Mouse (Mus musculus): ENCODE results near the gene Phyhd1. TPM values are rescaled to one million over a fixed set of nuclear protein-coding genes. Genes with fewer than 3 reads are reported as not detected.

Gene Phyhd1
- polyA plus RNA-seq, 1 experiment from 2014 or later = 8.9 TPM

DNA sequence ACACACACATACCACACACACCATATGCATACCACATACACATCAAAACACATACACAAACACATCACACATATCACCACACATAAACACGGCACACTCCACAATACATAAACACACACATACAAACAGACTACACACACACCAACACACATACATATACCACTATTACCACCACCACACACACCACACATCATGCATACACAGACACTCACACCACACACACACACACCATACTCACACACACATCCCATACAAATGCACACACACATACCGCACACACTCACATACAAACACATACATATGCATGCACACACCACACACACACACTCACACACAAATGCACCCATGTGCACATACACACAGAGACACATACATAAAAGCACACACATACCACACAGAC lies 1.5 kb downstream of the Phyhd1 start:
- 98% methylated on average over 2 of the region's 2 CpGs for WGBS (ENCODE audit: insufficient replicate concordance)
- Histone ChIP-seq H3K27me3 (no peaks in the 10 kb centered on the region), H3K4me1 (replicated peaks) (peaks cover 48% of the 10 kb centered on the region), H3K9ac (no peak overlapping the region), H3K36me3 (peaks cover 22% of the 10 kb centered on the region), H3K4me3 (replicated peaks) (0 out of 2 replicates have a peak overlapping the region, but pooled peaks have one; percentile 23), H3K9me3 (replicated peaks) (no peaks in the 10 kb centered on the region), H3K27ac (peak overlapping the region; percentile 78; the same call in 1 of the 2 replicates), H3K4me2 (peak overlapping the region; percentile 32; the same call in 1 of the 2 replicates)
- no peak for ATAC-seq (ENCODE audit: low read depth)
- no peak for DNase-seq

DNA sequence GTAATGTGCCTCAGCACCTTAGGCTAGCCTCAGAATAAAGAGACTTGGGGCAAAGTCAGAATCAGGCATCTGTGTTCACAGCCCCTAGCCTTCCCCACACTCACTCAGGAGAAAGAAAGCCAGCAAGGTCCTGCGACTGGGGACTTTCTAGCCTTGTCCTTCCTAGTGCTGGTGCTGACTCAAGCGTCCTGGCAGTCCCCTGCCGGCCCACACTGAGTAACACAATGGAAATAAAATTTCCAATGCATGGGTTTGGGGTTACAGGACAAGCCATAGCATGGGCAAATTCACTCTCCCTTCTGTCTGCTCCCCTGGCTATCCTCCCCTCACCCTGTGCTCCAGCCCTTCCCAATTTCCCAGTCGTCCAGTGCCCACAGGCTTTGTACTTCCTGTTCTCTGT lies 2.4 kb downstream of the Phyhd1 start:
- 51% methylated on average over 4 of the region's 4 CpGs for WGBS (ENCODE audit: insufficient replicate concordance)
- no peak overlapping the region for H3K4me2 ChIP-seq
- no peaks in the 10 kb centered on the region for H3K27me3 ChIP-seq
- H3K36me3 ChIP-seq = peaks cover 14% of the 10 kb centered on the region
- H3K9ac ChIP-seq = 0 out of 2 replicates have a peak overlapping the region, but pooled peaks have one; percentile 1
- H3K27ac ChIP-seq = no peak overlapping the region
- ATAC-seq (ENCODE audit: low read depth) (no peak), DNase-seq (no peak)
- H3K4me1 ChIP-seq (replicated peaks) = peaks cover 45% of the 10 kb centered on the region
- no peaks in the 10 kb centered on the region for H3K9me3 ChIP-seq (replicated peaks)
- no peak overlapping the region for H3K4me3 ChIP-seq (replicated peaks)

DNA sequence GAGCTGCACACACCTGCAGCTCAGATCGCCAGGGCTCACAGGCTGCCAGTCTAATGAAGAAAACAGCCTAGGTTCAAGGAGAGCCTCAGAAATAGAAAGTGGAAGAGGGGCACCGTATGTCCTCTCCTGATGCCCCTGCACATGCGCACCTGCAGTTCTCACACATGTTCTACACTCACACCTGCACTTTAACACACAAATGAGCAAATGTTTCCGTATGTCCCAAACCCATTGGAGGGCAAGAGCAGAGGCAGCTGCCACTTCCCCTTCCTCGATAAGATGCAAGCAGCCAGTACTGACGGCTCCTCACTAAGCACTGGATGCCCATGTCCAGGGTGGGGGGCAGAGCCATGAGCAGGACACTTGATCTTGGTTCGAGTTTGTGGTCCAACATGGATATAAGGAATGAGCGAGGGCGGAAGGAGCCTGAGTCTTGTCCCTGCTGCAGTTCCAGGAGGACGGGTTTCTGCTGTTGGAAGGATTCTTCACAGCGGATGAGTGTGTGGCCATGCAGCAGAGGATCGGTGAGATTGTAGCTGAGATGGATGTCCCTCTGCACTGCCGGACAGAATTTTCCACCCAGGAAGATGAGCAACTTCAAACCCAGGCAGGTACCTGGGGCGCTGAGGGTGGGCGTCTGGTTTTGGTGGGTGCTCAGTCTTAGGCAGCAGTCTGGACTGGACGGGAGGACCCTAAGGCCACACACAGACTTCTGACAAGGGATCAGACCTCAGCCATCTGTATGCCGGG lies 3.4 kb downstream of the Phyhd1 start:
- Histone ChIP-seq H3K27me3 (no peaks in the 10 kb centered on the region), H3K27ac (peak overlapping the region; percentile 13; the same call in 1 of the 2 replicates), H3K9me3 (replicated peaks) (no peaks in the 10 kb centered on the region), H3K4me2 (no peak overlapping the region), H3K36me3 (peaks cover 4% of the 10 kb centered on the region), H3K4me3 (replicated peaks) (no peak overlapping the region), H3K4me1 (replicated peaks) (peaks cover 45% of the 10 kb centered on the region), H3K9ac (no peak overlapping the region)
- 63% methylated on average over 17 of the region's 17 CpGs for WGBS (ENCODE audit: insufficient replicate concordance)
- DNase-seq (no peak), ATAC-seq (ENCODE audit: low read depth) (no peak)

DNA sequence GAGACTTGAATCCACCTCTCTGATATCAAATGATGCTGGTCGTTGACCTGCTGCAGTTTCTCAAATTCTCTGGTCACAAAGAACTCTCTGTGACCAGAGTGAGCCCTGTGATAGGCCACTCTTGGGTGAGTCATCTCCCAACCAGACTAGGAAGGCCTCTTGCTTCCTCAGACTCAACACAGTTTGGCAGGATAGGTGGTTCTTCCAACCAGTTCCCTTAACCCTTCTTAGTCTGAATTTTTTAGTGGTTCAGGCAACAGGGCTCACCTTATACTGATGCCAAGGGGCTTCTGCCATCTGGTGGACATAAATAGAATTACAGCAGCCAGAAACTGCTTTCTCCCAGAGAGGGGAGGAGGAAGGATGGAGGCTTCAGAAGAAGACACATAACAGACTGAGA lies 4.1 kb downstream of the Phyhd1 start:
- Histone ChIP-seq H3K4me3 (replicated peaks) (no peak overlapping the region), H3K27ac (no peak overlapping the region), H3K27me3 (no peaks in the 10 kb centered on the region), H3K9ac (no peak overlapping the region), H3K4me2 (no peak overlapping the region), H3K9me3 (replicated peaks) (no peaks in the 10 kb centered on the region), H3K36me3 (no peaks in the 10 kb centered on the region), H3K4me1 (replicated peaks) (peaks cover 42% of the 10 kb centered on the region)
- DNase-seq (peak; percentile 44), ATAC-seq (ENCODE audit: low read depth) (peak; percentile 29)
- 14% methylated on average over 1 of the region's 1 CpGs for WGBS (ENCODE audit: insufficient replicate concordance)

DNA sequence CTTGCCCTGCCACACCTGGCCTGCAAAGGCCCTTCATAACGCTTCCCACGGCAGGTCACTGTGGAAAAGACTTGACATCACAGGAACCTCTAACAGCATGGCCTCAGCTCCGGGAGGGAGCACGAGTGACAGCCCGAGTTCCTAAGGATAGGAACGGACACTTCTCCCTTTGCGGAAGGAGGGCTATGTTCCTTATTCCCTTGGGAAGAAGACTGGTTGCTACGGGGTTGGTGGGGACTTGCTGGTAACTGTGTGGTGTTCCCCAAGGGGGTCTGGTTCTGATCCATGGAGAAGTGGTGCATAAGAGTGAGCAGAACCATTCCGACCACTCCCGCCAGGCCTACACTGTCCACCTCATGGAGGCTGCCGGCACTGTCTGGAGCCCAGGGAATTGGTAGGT lies 14.7 kb downstream of the Phyhd1 start, which contains the start of gene Gm28038:
TSS of gene Gm28038 (plus strand) at position 301 of the 400 bp plus-strand sequence.
- no peak within 1 kb of the TSS for H3K4me3 ChIP-seq (replicated peaks)
- no peaks in the 10 kb centered on the region for H3K27me3 ChIP-seq
- DNase-seq = no peak
- ATAC-seq (ENCODE audit: low read depth) = no peak
- 84% methylated on average over 11 of the region's 11 CpGs for WGBS (ENCODE audit: insufficient replicate concordance)
- H3K4me2 ChIP-seq = no peak within 1 kb of the TSS
- H3K9me3 ChIP-seq (replicated peaks) = no peaks in the 10 kb centered on the region
- no peak within 1 kb of the TSS for H3K27ac ChIP-seq
- H3K36me3 ChIP-seq = 0 out of 2 replicates have a peak, but pooled peaks cover 7% of the 10 kb centered on the region
- H3K4me1 ChIP-seq (replicated peaks) = peaks cover 19% of the 10 kb centered on the region
- no peak within 1 kb of the TSS for H3K9ac ChIP-seq

DNA sequence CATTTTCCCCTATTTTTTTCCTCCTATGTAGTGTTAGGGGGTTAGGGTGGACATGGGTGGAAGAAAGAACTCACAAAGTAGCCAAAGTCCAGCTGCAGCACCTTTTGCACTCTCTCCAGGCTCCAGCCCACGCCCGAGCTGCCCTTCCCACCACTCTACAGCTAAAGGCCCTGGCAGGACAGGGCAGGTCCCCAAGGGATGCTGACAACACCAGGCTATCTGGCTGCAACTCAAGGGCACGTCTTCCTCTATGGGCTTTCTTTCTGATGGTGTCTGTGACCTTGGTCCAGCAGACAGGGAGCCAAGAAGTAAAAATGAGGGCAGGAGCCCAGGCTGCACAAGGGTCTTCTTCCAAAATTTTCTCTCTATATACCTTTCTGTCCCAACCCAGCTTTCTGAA lies 15.6 kb downstream of the Phyhd1 start:
- Histone ChIP-seq H3K4me2 (no peak overlapping the region), H3K9me3 (replicated peaks) (no peaks in the 10 kb centered on the region), H3K4me3 (replicated peaks) (no peak overlapping the region), H3K27ac (no peak overlapping the region), H3K27me3 (no peaks in the 10 kb centered on the region), H3K9ac (no peak overlapping the region), H3K4me1 (replicated peaks) (peaks cover 19% of the 10 kb centered on the region), H3K36me3 (0 out of 2 replicates have a peak, but pooled peaks cover 7% of the 10 kb centered on the region)
- ATAC-seq (ENCODE audit: low read depth) (no peak), DNase-seq (no peak)
- 54% methylated on average over 3 of the region's 3 CpGs for WGBS (ENCODE audit: insufficient replicate concordance)

DNA sequence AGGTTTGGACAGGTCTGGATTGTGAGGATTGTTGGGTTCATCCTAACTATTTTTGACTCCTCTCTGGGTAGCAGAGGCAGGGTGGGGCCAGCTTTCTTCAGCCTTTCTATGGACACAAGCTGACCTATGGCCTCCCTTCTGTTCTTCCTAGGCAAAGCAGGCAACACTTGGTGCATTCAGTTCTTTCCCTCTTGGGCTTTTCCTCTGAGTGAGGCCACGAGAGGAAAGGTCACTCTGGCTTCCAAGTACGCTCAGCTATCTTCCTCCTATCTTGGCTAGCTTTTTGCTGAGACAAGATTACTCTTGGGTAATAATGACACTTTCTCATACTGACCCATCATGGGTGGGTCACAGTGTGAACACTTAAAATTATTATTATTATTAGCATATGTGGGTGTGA lies 17.2 kb downstream of the Phyhd1 start:
- Histone ChIP-seq H3K4me2 (no peak overlapping the region), H3K4me1 (replicated peaks) (peaks cover 32% of the 10 kb centered on the region), H3K36me3 (0 out of 2 replicates have a peak, but pooled peaks cover 3% of the 10 kb centered on the region), H3K27ac (no peak overlapping the region), H3K9ac (no peak overlapping the region), H3K9me3 (replicated peaks) (no peaks in the 10 kb centered on the region), H3K4me3 (replicated peaks) (no peak overlapping the region), H3K27me3 (no peaks in the 10 kb centered on the region)
- ATAC-seq (ENCODE audit: low read depth) (no peak), DNase-seq (no peak)
- WGBS (ENCODE audit: insufficient replicate concordance) = 79% methylated on average over 2 of the region's 2 CpGs

DNA sequence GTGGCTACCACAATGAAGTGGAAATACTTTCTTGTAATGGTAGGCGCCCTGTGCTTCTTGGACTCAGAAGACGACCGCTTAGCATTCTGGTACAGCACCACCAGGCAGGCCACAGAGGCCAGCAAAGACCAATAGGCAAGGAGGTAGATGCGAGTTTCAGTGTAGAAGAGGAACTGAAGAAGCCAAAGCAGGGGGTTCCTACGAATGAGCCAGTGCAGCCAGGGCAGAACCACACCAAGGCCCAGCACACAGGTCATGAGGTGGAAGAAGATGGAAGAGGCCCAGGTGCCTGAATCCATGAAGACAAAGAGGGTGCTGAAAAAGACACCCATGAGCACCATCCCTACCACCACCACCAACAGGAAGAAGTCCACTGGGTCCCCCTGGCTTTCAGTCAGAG lies 19.0 kb downstream of the Phyhd1 start:
- Histone ChIP-seq H3K27ac (no peak overlapping the region), H3K9ac (peak overlapping the region; percentile 89; the same call in 1 of the 2 replicates), H3K9me3 (replicated peaks) (no peaks in the 10 kb centered on the region), H3K4me3 (replicated peaks) (peak overlapping the region; percentile 90), H3K4me2 (peak overlapping the region; percentile 96), H3K36me3 (0 out of 2 replicates have a peak, but pooled peaks cover 3% of the 10 kb centered on the region), H3K4me1 (replicated peaks) (peaks cover 38% of the 10 kb centered on the region), H3K27me3 (no peaks in the 10 kb centered on the region)
- no peak for ATAC-seq (ENCODE audit: low read depth)
- 67% methylated on average over 5 of the region's 5 CpGs for WGBS (ENCODE audit: insufficient replicate concordance)
- no peak for DNase-seq

DNA sequence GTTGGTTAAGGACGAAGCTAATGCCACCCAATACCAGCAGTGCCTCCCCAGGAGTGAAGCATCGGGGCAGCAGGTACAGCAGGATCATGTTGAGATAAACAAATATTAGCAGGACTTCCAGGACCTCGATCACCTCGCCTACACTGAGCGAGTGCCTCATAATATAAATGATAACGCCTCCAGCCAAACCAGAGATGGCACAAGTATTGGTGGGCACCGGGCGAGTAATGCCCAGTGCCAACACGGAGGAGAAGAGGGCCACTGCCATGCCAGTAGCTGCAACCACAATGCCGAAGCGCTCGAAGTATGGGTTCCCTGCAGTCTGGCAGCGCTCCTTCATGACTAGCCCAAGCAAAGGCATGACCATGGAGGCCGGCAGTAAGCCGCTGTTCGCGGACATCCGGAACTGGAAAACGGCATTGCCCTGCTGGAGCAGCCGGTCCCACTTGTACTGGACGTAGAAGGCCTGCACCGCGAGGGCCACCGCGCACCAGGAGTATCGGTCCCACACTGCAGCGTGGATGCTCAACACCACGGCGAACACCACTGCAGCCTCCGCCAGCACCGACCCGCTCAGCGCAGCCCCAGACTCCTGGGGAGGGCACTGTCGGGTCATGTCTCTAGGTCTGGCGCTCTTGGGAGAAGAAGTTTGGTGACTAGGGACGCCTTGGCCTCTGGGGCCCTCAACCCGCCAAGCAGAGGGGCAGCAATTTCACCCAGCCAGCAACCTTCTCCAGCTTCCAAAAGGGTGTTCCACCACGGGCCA lies 19.6 kb downstream of the Phyhd1 start:
- H3K4me1 ChIP-seq (replicated peaks) = peaks cover 40% of the 10 kb centered on the region
- peak overlapping the region; percentile 96 for H3K4me2 ChIP-seq
- H3K4me3 ChIP-seq (replicated peaks) = peak overlapping the region; percentile 90
- no peak for DNase-seq
- ATAC-seq (ENCODE audit: low read depth) = peak; percentile 62
- no peaks in the 10 kb centered on the region for H3K9me3 ChIP-seq (replicated peaks)
- peaks cover 9% of the 10 kb centered on the region; the same call in 1 of the 2 replicates for H3K36me3 ChIP-seq
- 9% methylated on average over 38 of the region's 38 CpGs for WGBS (ENCODE audit: insufficient replicate concordance)
- H3K27me3 ChIP-seq = no peaks in the 10 kb centered on the region
- H3K27ac ChIP-seq = peak overlapping the region; percentile 47; the same call in 1 of the 2 replicates
- H3K9ac ChIP-seq = peak overlapping the region; percentile 89

DNA sequence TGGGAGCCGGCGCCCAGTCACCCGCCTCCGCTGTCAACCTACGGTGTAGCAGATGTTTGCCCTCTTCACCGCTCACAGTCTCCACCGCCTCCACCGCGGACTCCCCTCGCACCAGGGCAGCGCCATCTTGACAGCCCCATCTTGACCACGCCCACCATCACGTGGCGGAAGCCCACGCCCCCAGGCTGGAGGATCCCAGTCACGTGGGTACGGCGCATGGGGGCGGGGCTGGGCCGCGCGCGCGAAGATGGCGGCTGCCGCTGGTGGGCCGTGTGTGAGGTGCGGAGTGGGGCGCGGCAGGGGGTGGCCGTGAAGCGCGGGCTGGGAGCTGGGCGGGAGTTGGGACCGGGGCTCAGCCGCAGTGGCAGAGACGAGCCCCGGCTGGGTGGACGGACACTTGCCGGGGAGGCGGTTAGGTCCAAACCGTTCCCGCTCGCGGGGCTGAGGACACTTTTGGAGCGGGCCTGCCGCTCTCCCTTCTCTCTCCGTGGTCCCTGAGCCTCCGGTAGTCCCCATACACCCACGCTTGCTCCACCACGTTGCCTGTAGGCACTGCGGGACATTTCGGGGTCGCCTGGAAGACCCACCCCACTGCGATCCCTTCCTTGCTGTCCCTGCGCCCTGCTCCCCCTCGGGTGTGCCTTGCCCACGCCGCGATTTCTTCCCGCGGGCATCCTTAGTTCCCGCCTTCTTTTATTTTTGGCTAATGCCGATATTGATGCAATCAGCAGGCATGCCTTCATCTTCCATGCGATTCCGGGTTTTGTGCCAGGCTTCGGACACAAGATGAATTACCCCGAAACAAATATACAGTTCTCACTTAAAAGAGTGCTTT lies 20.4 kb downstream of the Phyhd1 start, which contains the start of the genes Dolk and Nup188:
TSS of gene Dolk (minus strand) at position 143 of the 835 bp plus-strand sequence.
TSS of gene Nup188 (plus strand) at position 206 of the 835 bp plus-strand sequence.
- H3K9me3 ChIP-seq (replicated peaks) = no peaks in the 10 kb centered on the region

More for the DNA sequence above, 20.4 kb downstream of the Phyhd1 start, which contains the start of the genes Dolk and Nup188:
- H3K36me3 ChIP-seq = peaks cover 11% of the 10 kb centered on the region; the same call in 1 of the 2 replicates
- H3K4me3 ChIP-seq (replicated peaks) = peak within 1 kb of the TSS; percentile 90
- H3K27me3 ChIP-seq = no peaks in the 10 kb centered on the region
- peak within 1 kb of the TSS; percentile 84 for H3K27ac ChIP-seq
- under 1% methylated on average over 63 of the region's 68 CpGs for WGBS (ENCODE audit: insufficient replicate concordance)
- H3K4me2 ChIP-seq = peak within 1 kb of the TSS; percentile 96
- H3K4me1 ChIP-seq (replicated peaks) = peaks cover 43% of the 10 kb centered on the region
- ATAC-seq (ENCODE audit: low read depth) = peak; percentile 86
- peak within 1 kb of the TSS; percentile 89 for H3K9ac ChIP-seq
- peak; percentile 96 for DNase-seq

Data from liver, embryonic 13.5 days (tissue).